Mouse (Mus musculus): ENCODE results near the gene Caap1. TPM values are rescaled to one million over a fixed set of nuclear protein-coding genes. Genes with fewer than 3 reads are reported as not detected.

The Caap1 gene
- 1 to 10 TPM; 3.6 to 4.4 TPM for total RNA-seq (2021)
- 1.2 and 1.4 TPM in 2 replicates for polyA plus RNA-seq (2012; rRNA removed)
- long read RNA-seq, transcript Caap1-201 (6 exons, 2,107 nt) = major isoform, 9 of 10 reads
- long read RNA-seq, partial matches to known transcripts = 1 of 10 reads
- long read RNA-seq, other reads (novel, unspliced or antisense) = 0 of 10 reads

DNA sequence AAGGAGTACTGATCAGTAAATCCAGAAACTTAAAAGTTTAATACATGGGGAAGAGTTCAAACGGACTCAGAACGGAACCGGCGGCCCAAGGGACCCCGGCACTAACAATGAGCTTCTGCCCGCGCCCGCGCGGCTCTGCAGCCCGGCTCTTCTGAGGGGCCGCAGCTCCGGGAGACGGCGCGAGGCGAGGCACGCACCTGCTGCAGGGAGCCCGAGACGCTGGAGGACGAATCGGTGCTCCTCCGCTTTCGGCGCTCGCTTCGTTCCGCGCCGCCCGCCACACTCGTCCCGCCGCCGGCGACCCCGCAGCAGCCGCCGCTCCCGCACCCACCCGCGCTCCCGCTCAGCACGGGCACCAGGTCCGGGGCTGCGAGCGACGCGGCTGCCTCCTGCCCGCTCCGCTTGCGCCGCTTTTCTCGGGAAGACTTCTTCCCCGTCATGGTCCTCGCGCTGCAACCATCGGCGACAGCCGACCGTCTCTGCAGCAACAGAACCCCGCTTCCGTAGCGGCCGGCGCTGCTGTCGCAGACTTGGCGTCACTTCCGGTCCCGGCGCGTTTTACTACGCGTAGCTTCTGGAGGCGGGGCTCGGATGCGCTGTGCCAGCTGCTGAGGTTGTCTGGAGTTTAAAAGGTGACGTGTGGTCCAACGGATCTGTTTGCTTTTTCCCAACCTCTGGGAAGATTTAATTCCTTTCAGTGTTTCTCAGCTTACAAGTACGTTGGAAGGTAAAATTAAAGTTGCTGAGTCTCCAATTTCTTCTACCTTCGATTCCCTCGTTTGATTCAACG, at the start of gene Caap1, which contains the start of gene Gm10306:
TSS of gene Caap1 (minus strand) at position 532 of the 790 bp plus-strand sequence.
TSS of gene Gm10306 (plus strand) at position 282 of the 790 bp plus-strand sequence.
- intact Hi-C loops (cut with DNase I) = loop anchor here (5.0 kb wide), 1 partner anchor 46 kb away; the partner anchor contains the start of gene Plaa

DNA sequence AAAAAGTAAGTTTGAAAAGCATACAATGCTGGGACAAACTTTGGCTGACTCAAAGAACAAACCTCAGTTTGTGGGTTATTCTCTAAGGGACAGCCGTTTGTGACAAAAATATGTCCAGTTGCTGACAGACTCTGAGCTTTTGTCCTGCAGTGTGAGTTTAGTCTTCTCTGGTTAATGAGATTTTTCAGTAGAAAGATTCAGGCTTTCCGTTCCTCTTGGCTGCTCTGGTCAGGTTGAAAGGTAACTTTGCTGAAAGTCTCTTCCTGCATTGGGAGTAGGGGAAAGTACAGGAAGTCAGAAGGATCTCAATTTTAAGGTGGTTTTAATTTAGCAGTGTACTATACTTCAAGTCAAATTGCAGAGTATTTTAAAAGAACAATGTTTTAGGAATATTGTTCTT, 49.0 kb upstream of the Caap1 start:
- TF ChIP-seq EP300 (IDR thresholded peaks at IDR 0.05; ENCODE audit: insufficient read depth, low read depth, low read length) (no peak), CTCF (IDR thresholded peaks at IDR 0.05) (no peak), POLR2A (IDR thresholded peaks at IDR 0.05; ENCODE audit: insufficient read depth, low read depth, low read length) (no peak)
- 81% methylated on average over 2 of the region's 2 CpGs for WGBS

More for the DNA sequence above, at the start of gene Caap1, which contains the start of gene Gm10306:
- Histone ChIP-seq H3K27ac (peak within 1 kb of the TSS; percentile 75), H3K79me2 (replicated peaks; ENCODE audit: control insufficient read depth, insufficient read depth, low read length) (no peaks in the 10 kb centered on the region; the same call in 1 of the 2 replicates), H3K9ac (ENCODE audit: low read depth, low read length) (peak within 1 kb of the TSS; percentile 93), H3K36me3 (ENCODE audit: control insufficient read depth, insufficient read depth, low read length) (no peaks in the 10 kb centered on the region), H3K4me3 (peak within 1 kb of the TSS; percentile 88), H3K4me1 (ENCODE audit: control insufficient read depth, insufficient read depth, low read length) (no peaks in the 10 kb centered on the region; the same call in none of the 2 replicates), H3K27me3 (ENCODE audit: control insufficient read depth, insufficient read depth, low read length) (no peaks in the 10 kb centered on the region)
- TF ChIP-seq EP300 (IDR thresholded peaks at IDR 0.05; ENCODE audit: insufficient read depth, low read depth, low read length) (peak; percentile 64; the same call in 1 of the 2 replicates), CTCF (IDR thresholded peaks at IDR 0.05) (no peak), POLR2A (IDR thresholded peaks at IDR 0.05; ENCODE audit: insufficient read depth, low read depth, low read length) (peak; percentile 91)
- peak; percentile 91 to 96 for DNase-seq
- WGBS = 1% methylated on average over 83 of the region's 83 CpGs

DNA sequence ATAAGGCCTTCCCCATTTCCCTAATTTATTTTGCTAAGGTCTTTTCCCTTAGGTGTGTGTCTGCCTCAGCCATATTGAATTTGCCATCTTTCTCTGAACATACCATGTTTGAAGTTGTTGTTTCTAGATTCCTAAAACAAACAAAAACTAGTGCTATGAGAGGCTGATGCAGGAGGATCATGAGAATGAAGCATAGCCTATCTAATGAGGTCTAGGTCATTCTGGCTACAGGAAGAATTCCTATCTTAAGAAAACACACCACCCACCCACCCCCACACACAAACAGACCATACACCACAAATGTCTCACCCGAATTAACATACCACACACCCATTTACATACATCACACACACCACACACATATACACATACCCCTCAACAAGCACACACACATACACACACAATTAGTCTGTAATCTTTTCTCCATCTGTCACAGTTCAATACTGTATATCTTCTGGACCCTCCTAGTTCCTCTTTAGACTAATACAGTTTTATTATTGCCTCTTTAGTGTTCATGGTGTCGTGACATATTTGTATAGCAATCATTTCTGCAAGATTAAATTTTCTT, 47.9 kb upstream of the Caap1 start:
- Histone ChIP-seq H3K27me3 (ENCODE audit: control insufficient read depth, insufficient read depth, low read length) (no peaks in the 10 kb centered on the region), H3K79me2 (replicated peaks; ENCODE audit: control insufficient read depth, insufficient read depth, low read length) (peaks cover 4% of the 10 kb centered on the region; the same call in 1 of the 2 replicates), H3K36me3 (ENCODE audit: control insufficient read depth, insufficient read depth, low read length) (no peaks in the 10 kb centered on the region; the same call in 1 of the 2 replicates), H3K4me3 (no peak overlapping the region), H3K4me1 (ENCODE audit: control insufficient read depth, insufficient read depth, low read length) (peaks cover 3% of the 10 kb centered on the region; the same call in 1 of the 2 replicates), H3K27ac (no peak overlapping the region), H3K9ac (ENCODE audit: low read depth, low read length) (no peak overlapping the region)
- intact Hi-C loops (cut with DNase I) = loop anchor here (5.0 kb wide), 1 partner anchor 47 kb away; the partner anchor contains the start of genes Caap1 and Gm10306
- DNase-seq = no peak
- TF ChIP-seq EP300 (IDR thresholded peaks at IDR 0.05; ENCODE audit: insufficient read depth, low read depth, low read length) (no peak), CTCF (IDR thresholded peaks at IDR 0.05) (no peak), POLR2A (IDR thresholded peaks at IDR 0.05; ENCODE audit: insufficient read depth, low read depth, low read length) (no peak)
- WGBS = 72% methylated on average over 2 of the region's 2 CpGs

More for the DNA sequence above, 49.0 kb upstream of the Caap1 start:
- Histone ChIP-seq H3K4me1 (ENCODE audit: control insufficient read depth, insufficient read depth, low read length) (peaks cover 3% of the 10 kb centered on the region; the same call in 1 of the 2 replicates), H3K27ac (no peak overlapping the region), H3K79me2 (replicated peaks; ENCODE audit: control insufficient read depth, insufficient read depth, low read length) (peaks cover 4% of the 10 kb centered on the region; the same call in 1 of the 2 replicates), H3K4me3 (no peak overlapping the region), H3K36me3 (ENCODE audit: control insufficient read depth, insufficient read depth, low read length) (no peaks in the 10 kb centered on the region; the same call in 1 of the 2 replicates), H3K27me3 (ENCODE audit: control insufficient read depth, insufficient read depth, low read length) (no peaks in the 10 kb centered on the region), H3K9ac (ENCODE audit: low read depth, low read length) (no peak overlapping the region)
- no peak for DNase-seq
- intact Hi-C loops (cut with DNase I) = no loop called here

DNA sequence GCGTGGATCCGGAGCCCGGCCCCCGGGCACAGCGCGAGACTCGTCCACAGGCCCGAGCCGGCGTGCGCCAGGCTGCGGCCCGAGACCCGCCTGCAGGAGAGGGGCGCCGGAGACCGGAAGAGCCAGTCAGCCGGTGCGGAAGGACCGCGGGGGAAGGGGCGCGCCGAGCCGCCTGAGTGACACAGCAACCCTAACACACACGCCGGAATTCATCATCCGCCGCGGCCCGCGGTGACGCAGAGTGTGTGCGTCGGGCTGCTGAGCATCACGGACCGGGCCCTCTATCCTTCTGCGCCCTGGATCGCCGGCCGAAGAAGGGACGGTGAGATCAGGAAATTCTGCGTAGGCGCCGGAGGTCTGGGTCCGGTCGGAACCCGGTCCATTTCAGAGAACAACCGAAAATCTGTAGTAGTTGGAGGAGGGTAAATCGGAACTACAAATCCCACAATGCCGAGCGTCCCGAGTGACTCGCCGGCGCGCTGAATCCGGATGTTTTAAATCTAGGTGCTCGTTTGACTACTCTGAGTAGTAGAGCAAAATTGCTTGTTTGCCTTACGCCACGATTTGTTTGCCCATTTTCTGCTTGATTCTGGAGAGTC, 46.5 kb upstream of the Caap1 start, which contains the start of gene Plaa:
TSS of gene Plaa (minus strand) at position 214 of the 599 bp plus-strand sequence.
- intact Hi-C loops (cut with DNase I) = loop anchor here (5.0 kb wide), 1 partner anchor 46 kb away; the partner anchor contains the start of genes Caap1 and Gm10306
- peak within 1 kb of the TSS; percentile 90 for H3K27ac ChIP-seq
- peak; percentile 94 to 95 for DNase-seq

More for the DNA sequence above, 46.5 kb upstream of the Caap1 start, which contains the start of gene Plaa:
- Histone ChIP-seq H3K4me3 (peak within 1 kb of the TSS; percentile 81), H3K9ac (ENCODE audit: low read depth, low read length) (peak within 1 kb of the TSS; percentile 90), H3K36me3 (ENCODE audit: control insufficient read depth, insufficient read depth, low read length) (no peaks in the 10 kb centered on the region; the same call in 1 of the 2 replicates), H3K4me1 (ENCODE audit: control insufficient read depth, insufficient read depth, low read length) (peaks cover 3% of the 10 kb centered on the region; the same call in 1 of the 2 replicates), H3K79me2 (replicated peaks; ENCODE audit: control insufficient read depth, insufficient read depth, low read length) (peaks cover 4% of the 10 kb centered on the region; the same call in 1 of the 2 replicates), H3K27me3 (ENCODE audit: control insufficient read depth, insufficient read depth, low read length) (no peaks in the 10 kb centered on the region)
- no peak; the same call in 1 of the 2 replicates for TF ChIP-seq POLR2A (IDR thresholded peaks at IDR 0.05; ENCODE audit: insufficient read depth, low read depth, low read length)
- 0 out of 2 replicates have a peak, but pooled peaks have one; percentile 15 for TF ChIP-seq CTCF (IDR thresholded peaks at IDR 0.05)
- 0 out of 2 replicates have a peak, but pooled peaks have one; percentile 20 for TF ChIP-seq EP300 (IDR thresholded peaks at IDR 0.05; ENCODE audit: insufficient read depth, low read depth, low read length)
- WGBS = under 1% methylated on average over 61 of the region's 61 CpGs
